Comparison of ENCODE assay signal across 29 mouse cellular contexts in the genomic region with DNA sequence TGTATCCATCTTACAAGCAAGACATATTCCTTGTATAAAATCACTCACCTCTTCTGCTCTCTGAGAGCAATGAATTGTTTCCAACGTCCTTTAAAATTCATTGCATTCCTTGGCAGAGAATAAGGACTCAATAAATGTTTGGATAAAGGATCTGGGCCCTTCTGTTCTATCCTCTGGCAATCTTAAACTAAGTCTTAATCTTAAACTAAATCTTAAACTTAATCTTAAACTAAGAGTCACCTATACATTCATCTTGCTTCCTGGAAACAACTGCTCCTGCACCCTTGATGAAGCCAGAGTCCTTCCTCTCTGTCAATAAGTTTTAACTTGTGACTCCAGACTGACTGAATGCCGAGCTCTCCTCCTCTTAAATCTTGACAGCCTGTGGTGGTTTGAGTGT. TPM values are rescaled to one million over a fixed set of nuclear protein-coding genes. Genes with fewer than 3 reads are reported as not detected.
"Had no signal": no experiment of that assay in that cellular context is flagged by ENCODE, and none has a peak within 500 bp of the region (broad histone marks: within the 10 kb centered on the region; RNA-seq: fewer than 3 reads in every experiment).

A gene (minus strand): TSS at position 101 of the 400 bp plus-strand sequence.

- H3K36me3 ChIP-seq: heart, embryonic 10.5 days; heart, embryonic 12.5 days; hindbrain, embryonic 10.5 days; hindbrain, embryonic 12.5 days; intestine, embryonic 15.5 days; limb, embryonic 10.5 days; limb, embryonic 12.5 days; liver, embryonic 13.5 days; liver, embryonic 15.5 days had no signal

- H3K4me3 ChIP-seq: heart, embryonic 10.5 days; heart, embryonic 12.5 days; hindbrain, embryonic 10.5 days; hindbrain, embryonic 12.5 days; intestine, embryonic 15.5 days; layer of hippocampus, adult 2 months; left cerebral cortex, adult 2 months; limb, embryonic 10.5 days; limb, embryonic 12.5 days; liver, embryonic 13.5 days; liver, embryonic 15.5 days had no signal

- DNase-seq: forebrain, postnatal 0 days; gastrocnemius, postnatal 14 days; gastrocnemius, postnatal 36 days; heart, postnatal 10 days; heart, postnatal 4 days; kidney, adult 2 months; kidney, adult 9 months; kidney, postnatal 4 days; liver; liver, embryonic 13.5 days had no signal

- H3K27me3 ChIP-seq: heart, embryonic 12.5 days; hindbrain, embryonic 12.5 days; intestine, embryonic 15.5 days; limb, embryonic 12.5 days; liver, embryonic 13.5 days; liver, embryonic 15.5 days had no signal

- ATAC-seq: forebrain, postnatal 0 days; hindbrain, embryonic 16.5 days; inflammation-experienced regulatory T-cells, adult 6 months; intestine, embryonic 15.5 days; intestine, postnatal 0 days had no signal

- H3K27ac ChIP-seq: heart, embryonic 10.5 days; hindbrain, embryonic 10.5 days; hindbrain, embryonic 12.5 days; hindbrain, embryonic 14.5 days; intestine, embryonic 15.5 days; layer of hippocampus, adult 2 months; left cerebral cortex, adult 2 months; limb, embryonic 10.5 days; limb, embryonic 12.5 days; liver, embryonic 13.5 days; liver, embryonic 15.5 days had no signal

- H3K4me2 ChIP-seq: heart, embryonic 12.5 days; hindbrain, embryonic 12.5 days; hindbrain, embryonic 14.5 days; intestine, embryonic 15.5 days; limb, embryonic 12.5 days; liver, embryonic 11.5 days; liver, embryonic 13.5 days; liver, embryonic 15.5 days had no signal

- H3K9ac ChIP-seq: forebrain, postnatal 0 days; heart, embryonic 12.5 days; hindbrain, embryonic 12.5 days; hindbrain, embryonic 14.5 days; intestine, embryonic 15.5 days; limb, embryonic 12.5 days; liver, embryonic 13.5 days; liver, embryonic 15.5 days had no signal

- H3K4me1 ChIP-seq: heart, embryonic 12.5 days; limb, embryonic 12.5 days had no signal

- H3K9me3 ChIP-seq: heart, embryonic 10.5 days; heart, embryonic 12.5 days; hindbrain, embryonic 10.5 days; hindbrain, embryonic 12.5 days; intestine, embryonic 15.5 days; limb, embryonic 10.5 days; limb, embryonic 12.5 days; liver, embryonic 13.5 days; liver, embryonic 15.5 days had no signal

RNA-seq across cellular contexts. Expression of the gene that starts here (rescaled TPM):
- polyA plus RNA-seq: forebrain, postnatal 0 days; gonadal fat pad, adult 2 months; heart, embryonic 10.5 days; heart, embryonic 12.5 days; heart, embryonic 14.5 days; heart, embryonic 16.5 days; hindbrain, embryonic 10.5 days; hindbrain, embryonic 12.5 days; hindbrain, embryonic 14.5 days; hindbrain, embryonic 16.5 days; inflammation-experienced regulatory T-cells, adult 6 months; intestine, embryonic 15.5 days; intestine, postnatal 0 days; kidney, adult 2 months; limb, embryonic 10.5 days; limb, embryonic 12.5 days; limb, embryonic 14.5 days; liver, embryonic 11.5 days; liver, embryonic 13.5 days; liver, embryonic 15.5 days had no signal
